Mouse (Mus musculus) WW6 (cell line): ENCODE data around the gene Hist1h2bn.
"Not testable (repeated sequence)": the region's sequence is repeated elsewhere in the genome, so short reads cannot be mapped to it uniquely, and the experiment has no call there.

Experiments used
- DNase-seq: peaks from one replicate; pipeline ENCODE4 v3.0.0-alpha.2; 2013; ENCODE audit warnings: low read depth, low spot score

The Hist1h2bn gene

GRCm38 (mm10) chr13:21753524-21754285 is at the start of gene Hist1h2bn, which contains the start of gene Hist1h2ak:
Hist1h2bn (plus strand) TSS chr13:21754123.
Hist1h2ak (minus strand) TSS chr13:21753827.
- not testable (repeated sequence) for DNase-seq

GRCm38 (mm10) chr13:21706669-21707068 is 47.3 kb upstream of the Hist1h2bn start:
- DNase-seq: no peak

DNA sequence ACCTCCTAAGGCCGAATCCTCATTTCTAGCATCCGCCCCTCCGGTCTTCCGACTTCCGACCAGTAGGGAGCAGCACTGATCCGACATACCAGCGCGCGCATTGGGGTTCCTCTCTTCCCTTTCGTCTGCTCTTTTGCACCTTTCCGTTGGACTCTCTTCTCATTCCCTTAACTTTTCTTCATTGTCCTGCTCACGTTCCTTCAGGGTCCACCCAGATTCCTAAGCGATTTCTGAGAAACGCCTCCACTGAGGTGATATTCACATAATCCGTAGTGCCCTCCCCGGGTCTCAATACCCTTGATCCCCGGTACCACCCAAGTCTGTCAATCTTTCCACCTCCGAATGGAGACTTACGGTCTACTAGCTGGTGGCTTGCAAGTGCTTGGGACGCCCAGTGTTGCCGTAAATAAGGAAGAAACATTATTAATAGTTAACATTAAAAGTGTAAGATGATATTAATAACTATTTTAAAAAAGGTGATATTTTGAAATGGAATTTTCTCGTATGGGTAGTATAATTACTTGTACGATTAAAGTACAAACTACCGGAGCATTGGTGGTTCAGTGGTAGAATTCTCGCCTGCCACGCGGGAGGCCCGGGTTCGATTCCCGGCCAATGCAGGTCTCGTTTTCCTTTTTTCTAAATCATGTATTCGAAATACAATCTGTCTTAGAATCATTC is 43.8 kb upstream of the Hist1h2bn start:
- DNase-seq: no peak

DNA sequence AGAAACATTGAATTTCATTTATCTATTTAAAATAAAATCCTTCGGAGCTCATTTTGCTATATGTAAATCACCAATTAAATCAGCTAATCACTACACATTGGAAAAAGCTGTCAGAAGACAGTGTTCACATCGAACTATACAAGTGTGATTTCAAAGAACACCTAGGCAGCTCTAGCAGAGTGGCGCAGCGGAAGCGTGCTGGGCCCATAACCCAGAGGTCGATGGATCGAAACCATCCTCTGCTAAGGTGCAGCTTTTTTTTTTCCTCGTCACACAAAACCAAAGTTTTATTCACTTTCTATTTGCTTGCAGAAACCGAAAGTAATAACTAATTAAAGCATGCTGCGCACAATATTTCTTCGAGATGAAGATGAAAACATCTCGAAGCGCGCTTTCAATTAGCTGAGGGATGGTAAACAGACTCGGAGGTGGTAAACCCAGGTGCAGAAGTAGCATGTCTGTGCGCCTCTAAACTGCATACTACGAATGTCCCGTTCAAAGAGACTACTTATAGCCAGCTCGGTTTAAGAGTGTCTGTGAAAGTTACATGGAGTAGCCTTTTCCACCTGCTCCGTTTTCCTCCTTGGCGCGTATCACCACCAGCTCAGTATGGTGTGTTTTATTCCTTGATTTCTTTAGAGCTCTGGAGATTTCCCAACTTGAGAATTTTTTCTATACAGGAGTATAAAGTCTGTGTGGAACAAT is 43.0 kb upstream of the Hist1h2bn start:
- DNase-seq: no peak

- DNase-seq: no peak
These were observed 42.2 kb upstream of the Hist1h2bn start for GRCm38 (mm10) chr13:21711698-21712097.

- no peak for DNase-seq
These were observed 39.2 kb upstream of the Hist1h2bn start for GRCm38 (mm10) chr13:21714725-21715124.

- no peak for DNase-seq
These were observed 38.6 kb upstream of the Hist1h2bn start for GRCm38 (mm10) chr13:21715131-21715863.

DNA sequence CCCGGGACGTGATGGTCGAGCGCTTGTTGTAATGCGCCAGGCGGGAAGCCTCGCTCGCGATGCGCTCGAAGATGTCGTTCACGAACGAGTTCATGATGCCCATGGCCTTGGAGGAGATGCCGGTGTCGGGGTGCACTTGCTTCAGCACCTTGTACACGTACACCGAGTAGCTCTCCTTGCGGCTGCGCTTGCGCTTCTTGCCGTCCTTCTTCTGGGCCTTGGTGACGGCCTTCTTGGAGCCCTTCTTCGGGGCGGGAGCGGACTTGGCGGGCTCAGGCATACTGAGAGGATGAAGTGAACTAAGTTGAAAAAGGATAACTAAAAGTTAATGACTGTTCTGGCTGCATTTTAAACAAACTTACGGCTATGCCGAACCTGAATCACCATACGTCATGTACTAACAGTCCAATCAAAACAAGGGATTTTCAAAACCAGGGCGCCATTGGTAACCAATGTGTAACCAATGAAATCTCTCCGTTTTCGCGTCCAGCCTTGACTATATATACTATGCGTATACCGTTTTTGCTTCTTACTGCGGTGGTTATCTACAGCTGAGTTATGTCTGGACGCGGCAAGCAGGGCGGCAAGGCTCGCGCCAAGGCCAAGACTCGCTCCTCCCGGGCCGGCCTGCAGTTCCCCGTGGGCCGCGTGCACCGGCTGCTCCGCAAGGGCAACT is 37.9 kb upstream of the Hist1h2bn start, which contains the start of the genes Hist1h2bl and Hist1h2ai:
Gene Hist1h2bl (minus strand): TSS at position 280 of the 676 bp plus-strand sequence.
Gene Hist1h2ai (plus strand): TSS at position 559 of the 676 bp plus-strand sequence.
- DNase-seq: peak; percentile 80

- not testable (repeated sequence) for DNase-seq
These were observed 37.2 kb upstream of the Hist1h2bn start for GRCm38 (mm10) chr13:21716540-21717391.

- not testable (repeated sequence) for DNase-seq
These were observed 36.2 kb upstream of the Hist1h2bn start, which contains the start of gene Hist1h3h for GRCm38 (mm10) chr13:21717397-21718357. Hist1h3h (plus strand) TSS chr13:21717659.

DNA sequence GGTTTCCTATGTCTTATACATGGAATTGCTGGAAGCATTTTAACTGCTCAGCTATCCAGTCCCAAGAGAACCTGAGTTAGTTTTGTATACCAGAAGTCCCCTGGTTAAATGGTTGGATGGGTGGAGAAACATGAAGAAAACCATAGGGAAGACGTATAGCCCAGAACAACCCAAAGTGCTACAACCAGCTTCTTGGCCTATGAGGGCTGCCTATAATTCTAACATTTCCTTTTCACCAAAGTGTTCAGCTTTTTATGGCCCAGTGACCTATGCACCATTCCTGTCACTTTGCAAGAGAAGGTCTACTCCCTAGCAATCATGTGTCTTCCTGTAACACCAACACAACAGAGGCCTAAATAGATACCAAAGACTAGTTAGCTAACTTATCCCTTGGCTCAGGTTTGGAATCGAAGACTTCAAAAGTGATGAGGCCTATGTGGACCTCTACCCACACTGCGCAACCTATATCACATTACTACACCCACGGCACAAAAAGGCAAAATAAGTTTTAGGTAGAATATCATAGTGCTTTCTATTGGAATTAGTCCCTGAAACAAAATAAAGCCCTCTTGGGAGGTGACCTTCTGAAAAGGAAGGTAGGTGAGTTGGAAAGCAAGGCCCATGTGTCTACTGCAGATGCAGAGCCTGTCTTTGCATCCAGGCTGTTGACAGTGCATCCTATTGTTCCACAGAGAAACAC is 35.4 kb upstream of the Hist1h2bn start:
- no peak for DNase-seq

DNA sequence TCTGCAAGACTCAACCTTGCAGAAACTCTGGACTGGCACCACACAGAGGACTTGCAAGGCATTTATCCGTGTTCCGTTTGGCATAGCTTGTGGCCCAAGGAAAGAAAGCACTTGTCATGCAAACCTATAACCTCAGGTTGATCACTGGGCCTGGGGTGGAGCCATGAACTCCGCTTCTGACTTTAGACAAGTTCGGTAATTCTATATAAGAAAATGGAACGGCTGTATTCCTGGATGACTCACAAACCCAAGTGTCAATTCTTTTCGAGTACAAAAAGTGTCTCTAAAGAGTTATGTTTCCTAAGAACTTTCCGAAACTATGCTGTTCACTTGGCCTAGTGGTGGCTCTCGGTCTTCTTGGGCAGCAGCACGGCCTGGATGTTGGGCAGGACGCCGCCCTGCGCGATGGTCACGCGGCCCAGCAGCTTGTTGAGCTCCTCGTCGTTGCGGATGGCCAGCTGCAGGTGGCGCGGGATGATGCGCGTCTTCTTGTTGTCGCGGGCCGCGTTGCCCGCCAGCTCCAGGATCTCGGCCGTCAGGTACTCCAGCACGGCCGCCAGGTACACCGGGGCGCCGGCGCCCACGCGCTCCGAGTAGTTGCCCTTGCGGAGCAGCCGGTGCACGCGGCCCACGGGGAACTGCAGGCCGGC is 32.7 kb upstream of the Hist1h2bn start:
- DNase-seq: not testable (repeated sequence)

- DNase-seq: not testable (repeated sequence)
These were observed 32.1 kb upstream of the Hist1h2bn start, which contains the start of gene Hist1h2bm for GRCm38 (mm10) chr13:21721757-21722372. Hist1h2bm (plus strand) TSS chr13:21722044.

DNA sequence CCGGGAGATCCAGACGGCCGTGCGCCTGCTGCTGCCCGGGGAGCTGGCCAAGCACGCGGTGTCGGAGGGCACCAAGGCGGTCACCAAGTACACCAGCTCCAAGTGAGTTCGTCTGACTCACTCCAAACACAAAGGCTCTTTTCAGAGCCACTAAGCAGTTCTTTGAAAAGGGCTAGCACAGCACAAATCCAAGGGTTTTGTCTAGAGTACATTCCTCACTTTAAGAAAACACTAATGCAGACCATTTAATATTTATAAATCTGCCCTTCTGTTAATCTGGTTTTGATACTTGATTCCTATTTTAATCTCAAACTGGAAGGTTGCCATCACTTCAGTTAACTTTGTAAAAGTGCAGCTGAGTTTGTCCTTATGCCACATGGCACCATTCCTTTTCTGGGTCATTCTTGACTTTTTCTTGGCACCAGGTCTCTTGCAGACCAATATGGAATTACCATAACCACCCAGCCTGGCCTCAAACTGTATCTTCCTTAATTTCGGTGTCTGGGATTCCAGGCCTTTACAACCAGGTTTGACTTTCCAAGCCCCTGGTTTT is 31.5 kb upstream of the Hist1h2bn start:
- no peak for DNase-seq

DNA sequence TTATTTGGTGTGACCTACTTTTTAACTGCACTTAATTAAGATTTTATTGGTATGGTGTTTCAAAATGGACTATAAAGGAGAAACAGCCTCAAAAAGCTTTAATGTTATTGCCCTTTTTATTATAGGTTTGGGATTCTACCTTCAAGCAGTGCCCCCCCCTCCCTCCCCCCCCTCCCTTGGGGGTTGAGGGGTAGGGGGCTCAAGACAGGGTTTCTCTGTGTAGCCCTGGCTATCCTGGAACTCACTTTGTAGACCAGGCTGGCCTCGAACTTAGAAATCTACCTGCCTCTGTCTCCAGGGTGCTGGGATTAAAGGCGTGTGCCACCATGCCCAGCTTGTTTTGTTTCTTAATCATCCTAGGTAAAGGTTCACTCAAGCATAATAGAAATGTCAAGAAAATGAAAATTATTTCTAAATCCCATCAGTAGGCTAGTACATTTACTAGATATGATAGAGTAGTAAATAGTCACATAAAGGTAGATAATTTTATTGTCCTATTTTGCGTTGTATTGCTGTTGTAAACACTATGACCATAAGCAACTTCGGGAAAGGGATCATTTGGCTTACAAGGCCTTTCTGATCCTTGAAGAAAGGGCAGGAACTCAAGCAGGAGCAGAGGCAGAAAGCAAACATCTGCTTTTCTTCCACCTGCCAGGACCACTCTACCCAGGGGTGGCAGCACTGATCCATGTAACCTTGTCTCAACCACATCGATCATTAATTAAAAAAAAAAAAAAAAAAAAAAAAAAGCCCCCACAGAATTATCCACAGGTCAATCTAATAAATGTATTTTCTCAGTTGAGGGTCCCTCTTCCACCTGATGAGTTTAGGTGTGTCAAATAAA is 30.7 kb upstream of the Hist1h2bn start:
- DNase-seq: no peak
